ENCODE assay signal across 8 mouse cellular contexts in the genomic region with DNA sequence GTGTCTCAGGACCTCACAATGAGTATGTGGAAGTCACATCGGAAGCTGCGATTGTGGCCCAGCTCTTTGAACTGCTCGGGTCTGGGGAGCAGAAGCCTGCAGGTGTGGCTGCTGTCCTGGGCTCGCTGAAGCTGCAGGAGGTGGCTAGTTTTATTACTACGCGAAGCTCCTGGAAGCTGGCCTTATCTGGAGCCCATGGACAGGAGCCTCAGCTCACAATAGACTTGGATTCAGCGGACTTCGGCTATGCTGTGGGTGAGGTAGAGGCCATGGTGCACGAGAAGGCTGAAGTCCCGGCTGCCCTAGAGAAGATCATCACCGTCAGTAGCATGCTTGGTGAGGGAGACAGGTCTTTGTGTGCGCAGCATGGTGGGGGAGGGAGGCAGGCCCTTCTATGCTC. TPM values are rescaled to one million over a fixed set of nuclear protein-coding genes. Genes with fewer than 3 reads are reported as not detected.
DNase-seq lines count a peak whose midpoint lies in the region; ATAC-seq and TF ChIP-seq lines count a peak whose summit lies in the region.

No protein-coding gene starts in this region.

- peaks cover 28% of the 10 kb centered on the region for H3K4me1 ChIP-seq in kidney, embryonic 16.5 days (ENCODE audit: insufficient read depth, low read length)
- peaks cover 6% of the 10 kb centered on the region for H3K4me1 ChIP-seq in cortical plate, adult 2 months (ENCODE audit: control insufficient read depth, insufficient read depth, low read length)
- peaks cover 14% of the 10 kb centered on the region for H3K4me1 ChIP-seq in hindbrain, postnatal 0 days (ENCODE audit: insufficient read depth, low read length)
- H3K4me1 ChIP-seq in midbrain, postnatal 0 days (ENCODE audit: insufficient read depth, low read length): peaks cover 8% of the 10 kb centered on the region

- H3K36me3 ChIP-seq in kidney, embryonic 16.5 days (ENCODE audit: insufficient read depth, low read length): peaks cover 7% of the 10 kb centered on the region; the same call in 1 of the 2 replicates
- no peaks in the 10 kb centered on the region for H3K36me3 ChIP-seq in hindbrain, postnatal 0 days (ENCODE audit: insufficient read depth, low read length)
- peaks cover 5% of the 10 kb centered on the region; the same call in 1 of the 2 replicates for H3K36me3 ChIP-seq in midbrain, postnatal 0 days (ENCODE audit: insufficient read depth, low read length)

- H3K4me3 ChIP-seq in kidney, embryonic 16.5 days (ENCODE audit: low read length): peak overlapping the region; percentile 63
- peak overlapping the region; percentile 82; the same call in 1 of the 2 replicates for H3K4me3 ChIP-seq in cortical plate, adult 2 months (ENCODE audit: insufficient read depth, low read length)
- H3K4me3 ChIP-seq in hindbrain, postnatal 0 days (ENCODE audit: low read length): peak overlapping the region; percentile 59
- peak overlapping the region; percentile 64 for H3K4me3 ChIP-seq in midbrain, postnatal 0 days (ENCODE audit: low read depth, low read length)

- WGBS in kidney, embryonic 16.5 days: 55% methylated on average over 12 of the region's 12 CpGs
- WGBS in hindbrain, postnatal 0 days: 68% methylated on average over 12 of the region's 12 CpGs
- 73% methylated on average over 12 of the region's 12 CpGs for WGBS in midbrain, postnatal 0 days

- H3K27ac ChIP-seq in kidney, embryonic 16.5 days (ENCODE audit: low read length): peak overlapping the region; percentile 78; the same call in 1 of the 2 replicates
- no peak overlapping the region for H3K27ac ChIP-seq in cortical plate, adult 2 months (ENCODE audit: insufficient read depth, low read length)
- no peak overlapping the region for H3K27ac ChIP-seq in hindbrain, postnatal 0 days
- no peak overlapping the region; the same call in 1 of the 2 replicates for H3K27ac ChIP-seq in midbrain, postnatal 0 days (ENCODE audit: low read depth, low read length)

- no peak for TF ChIP-seq POLR2A in cortical plate, adult 2 months (IDR thresholded peaks at IDR 0.05; ENCODE audit: extremely low read depth, insufficient read depth, low read length)

- no peak for ATAC-seq in kidney, embryonic 16.5 days (ENCODE audit: low FRiP score, low TSS enrichment)
- no peak for ATAC-seq in hindbrain, postnatal 0 days
- no peak for ATAC-seq in midbrain, postnatal 0 days (ENCODE audit: low FRiP score)

- no peaks in the 10 kb centered on the region for H3K9me3 ChIP-seq in kidney, embryonic 16.5 days (ENCODE audit: low read length)
- no peaks in the 10 kb centered on the region for H3K9me3 ChIP-seq in hindbrain, postnatal 0 days (ENCODE audit: low read length)
- no peaks in the 10 kb centered on the region for H3K9me3 ChIP-seq in midbrain, postnatal 0 days (ENCODE audit: low read length)

- H3K9ac ChIP-seq in kidney, embryonic 16.5 days (replicated peaks; ENCODE audit: low read length): peak overlapping the region; percentile 74
- H3K9ac ChIP-seq in hindbrain, postnatal 0 days (replicated peaks; ENCODE audit: low read length): peak overlapping the region; percentile 83; the same call in 1 of the 2 replicates
- peak overlapping the region; percentile 84; the same call in 1 of the 2 replicates for H3K9ac ChIP-seq in midbrain, postnatal 0 days (replicated peaks; ENCODE audit: low read length, poor library complexity, severe bottlenecking)

- no peaks in the 10 kb centered on the region for H3K27me3 ChIP-seq in kidney, embryonic 16.5 days (ENCODE audit: insufficient read depth, low read length)
- no peaks in the 10 kb centered on the region for H3K27me3 ChIP-seq in hindbrain, postnatal 0 days (ENCODE audit: insufficient read depth, low read length)
- no peaks in the 10 kb centered on the region for H3K27me3 ChIP-seq in midbrain, postnatal 0 days (ENCODE audit: insufficient read depth, low read length)

- TF ChIP-seq CTCF in cortical plate, adult 2 months (IDR thresholded peaks at IDR 0.05; ENCODE audit: extremely low read depth, insufficient read depth, low read length): no peak
- no peak for TF ChIP-seq CTCF in hindbrain, postnatal 0 days (IDR thresholded peaks at IDR 0.05; ENCODE audit: low read depth)
- TF ChIP-seq CTCF in midbrain, postnatal 0 days (IDR thresholded peaks at IDR 0.05): no peak

- H3K4me2 ChIP-seq in kidney, embryonic 16.5 days (replicated peaks; ENCODE audit: low read depth, low read length): peak overlapping the region; percentile 65
- peak overlapping the region; percentile 74 for H3K4me2 ChIP-seq in hindbrain, postnatal 0 days (ENCODE audit: low read depth, low read length)
- peak overlapping the region; percentile 80 for H3K4me2 ChIP-seq in midbrain, postnatal 0 days (ENCODE audit: low read depth, low read length, poor library complexity, severe bottlenecking)

- DNase-seq in kidney, adult 9 months: no peak
- no peak for DNase-seq in hindbrain, postnatal 0 days (ENCODE audit: low spot score)
- DNase-seq in midbrain, postnatal 0 days (ENCODE audit: low spot score): no peak
- no peak for DNase-seq in frontal cortex, postnatal 36 days (ENCODE audit: low spot score in 2 of 2)
- no peak for DNase-seq in right cerebral cortex, postnatal 14 days
- DNase-seq in retina, postnatal 1 day: no peak

RNA-seq across cellular contexts. Expression of a gene that starts 1.1 kb away (rescaled TPM):
- 27.1 and 28.9 TPM in 2 replicates for polyA plus RNA-seq in kidney, embryonic 16.5 days (2015; fragmentation: Nextera tagmentation; extraction: Ambion mirVana)
- polyA plus RNA-seq in cortical plate, adult 2 months (2012; rRNA removed): 13.8 and 14.5 TPM in 2 replicates
- 37.7 and 44.1 TPM in 2 replicates for total RNA-seq in hindbrain, postnatal 0 days (2014; rRNA removed)
- 31.8 and 32.8 TPM in 2 replicates for polyA plus RNA-seq in hindbrain, postnatal 0 days (2015; fragmentation: Nextera tagmentation; extraction: Ambion mirVana)
- 38.0 and 42.1 TPM in 2 replicates for total RNA-seq in midbrain, postnatal 0 days (2014; rRNA removed)
- polyA plus RNA-seq in midbrain, postnatal 0 days (2015; fragmentation: Nextera tagmentation; extraction: Ambion mirVana): 32.5 and 35.2 TPM in 2 replicates

RNA-seq across cellular contexts. Expression of a gene that starts 3.5 kb away (rescaled TPM):
- 4.3 and 6.0 TPM in 2 replicates for polyA plus RNA-seq in kidney, embryonic 16.5 days (2015; fragmentation: Nextera tagmentation; extraction: Ambion mirVana)
- 13.0 and 13.1 TPM in 2 replicates for polyA plus RNA-seq in cortical plate, adult 2 months (2012; rRNA removed)
- 10.7 and 10.9 TPM in 2 replicates for total RNA-seq in hindbrain, postnatal 0 days (2014; rRNA removed)
- polyA plus RNA-seq in hindbrain, postnatal 0 days (2015; fragmentation: Nextera tagmentation; extraction: Ambion mirVana): 8.1 and 8.4 TPM in 2 replicates
- total RNA-seq in midbrain, postnatal 0 days (2014; rRNA removed): 16.4 and 18.6 TPM in 2 replicates
- polyA plus RNA-seq in midbrain, postnatal 0 days (2015; fragmentation: Nextera tagmentation; extraction: Ambion mirVana): 11.2 and 14.2 TPM in 2 replicates

RNA-seq across cellular contexts. Expression of a gene that starts 10.7 kb away (rescaled TPM):
- polyA plus RNA-seq in kidney, embryonic 16.5 days (2015; fragmentation: Nextera tagmentation; extraction: Ambion mirVana): 23.2 and 23.3 TPM in 2 replicates
- polyA plus RNA-seq in cortical plate, adult 2 months (2012; rRNA removed): 14.7 and 15.4 TPM in 2 replicates
- total RNA-seq in hindbrain, postnatal 0 days (2014; rRNA removed): 5.7 and 6.5 TPM in 2 replicates
- 5.9 and 6.1 TPM in 2 replicates for polyA plus RNA-seq in hindbrain, postnatal 0 days (2015; fragmentation: Nextera tagmentation; extraction: Ambion mirVana)
- 8.2 and 11.6 TPM in 2 replicates for total RNA-seq in midbrain, postnatal 0 days (2014; rRNA removed)
- polyA plus RNA-seq in midbrain, postnatal 0 days (2015; fragmentation: Nextera tagmentation; extraction: Ambion mirVana): 6.6 and 8.9 TPM in 2 replicates

RNA-seq across cellular contexts. Expression of a gene that starts 21.1 kb away (rescaled TPM):
- polyA plus RNA-seq in kidney, embryonic 16.5 days (2015; fragmentation: Nextera tagmentation; extraction: Ambion mirVana): 0.45 and 0.51 TPM in 2 replicates
- polyA plus RNA-seq in cortical plate, adult 2 months (2012; rRNA removed): 244 and 247 TPM in 2 replicates
- 124 and 126 TPM in 2 replicates for total RNA-seq in hindbrain, postnatal 0 days (2014; rRNA removed)
- polyA plus RNA-seq in hindbrain, postnatal 0 days (2015; fragmentation: Nextera tagmentation; extraction: Ambion mirVana): 28.3 and 29.4 TPM in 2 replicates
- total RNA-seq in midbrain, postnatal 0 days (2014; rRNA removed): 158 and 182 TPM in 2 replicates
- 41.7 and 45.1 TPM in 2 replicates for polyA plus RNA-seq in midbrain, postnatal 0 days (2015; fragmentation: Nextera tagmentation; extraction: Ambion mirVana)
